Mouse (Mus musculus): ENCODE measurements around the gene Herc4. TPM values are rescaled to one million over a fixed set of nuclear protein-coding genes. Genes with fewer than 3 reads are reported as not detected.

Gene Herc4
- polyA plus RNA-seq, 1 experiment = 71.4 TPM

DNA sequence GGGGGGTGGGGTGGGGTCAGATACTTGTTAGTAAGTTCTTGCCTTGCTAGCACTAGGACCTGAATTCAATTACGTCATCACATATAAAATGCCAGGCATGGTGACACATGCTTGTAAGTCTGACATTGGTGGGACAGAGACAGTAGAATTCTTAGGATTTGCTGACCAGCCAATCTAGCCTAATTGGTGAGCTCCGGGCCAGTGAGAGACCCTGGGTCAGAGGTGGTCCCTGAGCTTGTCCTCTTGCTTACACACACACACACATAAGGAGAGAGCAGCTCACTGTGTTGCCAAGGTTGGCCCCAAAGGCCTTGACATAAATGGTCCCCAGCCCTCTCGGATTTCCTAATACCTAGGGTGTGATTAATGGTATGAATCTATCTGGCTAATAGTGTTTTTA is 36.2 kb downstream of the Herc4 start:
- no peak overlapping the region for H3K4me3 ChIP-seq (ENCODE audit: control insufficient read depth, low read depth, low read length)
- no peaks in the 10 kb centered on the region for H3K4me1 ChIP-seq (ENCODE audit: control insufficient read depth, insufficient read depth, low read length)
- no peaks in the 10 kb centered on the region for H3K27me3 ChIP-seq (ENCODE audit: control insufficient read depth, insufficient read depth, low read length)
- H3K27ac ChIP-seq (ENCODE audit: control insufficient read depth, insufficient read depth, low read depth, low read length) = no peak overlapping the region
- TF ChIP-seq POLR2A (IDR thresholded peaks at IDR 0.05; ENCODE audit: control insufficient read depth, low read depth, low read length) (no peak), CTCF (IDR thresholded peaks at IDR 0.05; ENCODE audit: control insufficient read depth, insufficient read depth, insufficient replicate concordance, low read depth, low read length) (no peak)
- H3K36me3 ChIP-seq (ENCODE audit: control insufficient read depth, insufficient read depth, low read length) = no peaks in the 10 kb centered on the region

DNA sequence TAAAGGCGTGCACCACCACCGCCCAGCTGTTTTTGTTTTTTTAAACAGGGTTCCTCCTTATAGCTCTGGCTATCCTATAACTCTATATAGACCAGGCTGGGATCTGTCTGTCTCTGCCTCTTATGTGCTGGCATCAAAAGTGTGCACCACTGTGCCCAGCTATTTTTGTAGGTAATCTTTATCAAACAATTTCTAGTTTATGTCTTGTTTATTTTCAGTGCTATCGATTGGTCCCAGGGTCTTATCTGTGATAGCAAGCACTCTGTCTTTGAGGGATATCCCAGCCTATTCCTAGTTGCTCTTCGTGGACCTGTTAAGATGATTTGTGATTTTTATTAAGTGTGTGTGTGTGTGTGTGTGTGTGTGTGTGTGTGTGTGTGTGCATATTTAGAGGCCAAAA is 38.8 kb downstream of the Herc4 start:
- H3K4me3 ChIP-seq (ENCODE audit: control insufficient read depth, low read depth, low read length) = no peak overlapping the region

DNA sequence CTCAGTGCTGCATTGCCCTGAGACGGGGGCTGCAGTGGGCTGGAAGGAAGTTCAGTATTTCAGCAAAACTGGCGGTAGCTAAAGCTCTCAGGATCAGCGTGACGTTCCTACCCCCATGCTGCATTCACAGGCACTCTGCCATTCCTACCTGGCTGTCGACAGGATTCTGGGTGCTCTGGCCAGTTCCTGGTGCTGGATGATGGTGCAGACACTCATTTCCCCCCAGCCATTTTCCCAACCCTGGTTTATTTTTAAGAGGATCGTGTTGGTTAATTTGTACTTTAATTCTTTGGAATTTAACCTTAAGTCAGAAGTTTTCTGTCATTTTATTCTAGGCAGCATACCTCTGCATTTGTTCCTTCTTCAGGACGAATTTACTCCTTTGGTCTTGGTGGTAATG is 39.2 kb downstream of the Herc4 start:
- TF ChIP-seq POLR2A (IDR thresholded peaks at IDR 0.05; ENCODE audit: control insufficient read depth, low read depth, low read length) = no peak
- no peak for TF ChIP-seq CTCF (IDR thresholded peaks at IDR 0.05; ENCODE audit: control insufficient read depth, insufficient read depth, insufficient replicate concordance, low read depth, low read length)
- Histone ChIP-seq H3K4me3 (ENCODE audit: control insufficient read depth, low read depth, low read length) (no peak overlapping the region), H3K4me1 (ENCODE audit: control insufficient read depth, insufficient read depth, low read length) (no peaks in the 10 kb centered on the region), H3K36me3 (ENCODE audit: control insufficient read depth, insufficient read depth, low read length) (no peaks in the 10 kb centered on the region), H3K27me3 (ENCODE audit: control insufficient read depth, insufficient read depth, low read length) (no peaks in the 10 kb centered on the region), H3K27ac (ENCODE audit: control insufficient read depth, insufficient read depth, low read depth, low read length) (no peak overlapping the region)

More for the DNA sequence above, 38.8 kb downstream of the Herc4 start:
- Histone ChIP-seq H3K36me3 (ENCODE audit: control insufficient read depth, insufficient read depth, low read length) (no peaks in the 10 kb centered on the region), H3K27me3 (ENCODE audit: control insufficient read depth, insufficient read depth, low read length) (no peaks in the 10 kb centered on the region), H3K27ac (ENCODE audit: control insufficient read depth, insufficient read depth, low read depth, low read length) (no peak overlapping the region), H3K4me1 (ENCODE audit: control insufficient read depth, insufficient read depth, low read length) (no peaks in the 10 kb centered on the region)
- no peak for TF ChIP-seq CTCF (IDR thresholded peaks at IDR 0.05; ENCODE audit: control insufficient read depth, insufficient read depth, insufficient replicate concordance, low read depth, low read length)
- no peak for TF ChIP-seq POLR2A (IDR thresholded peaks at IDR 0.05; ENCODE audit: control insufficient read depth, low read depth, low read length)

DNA sequence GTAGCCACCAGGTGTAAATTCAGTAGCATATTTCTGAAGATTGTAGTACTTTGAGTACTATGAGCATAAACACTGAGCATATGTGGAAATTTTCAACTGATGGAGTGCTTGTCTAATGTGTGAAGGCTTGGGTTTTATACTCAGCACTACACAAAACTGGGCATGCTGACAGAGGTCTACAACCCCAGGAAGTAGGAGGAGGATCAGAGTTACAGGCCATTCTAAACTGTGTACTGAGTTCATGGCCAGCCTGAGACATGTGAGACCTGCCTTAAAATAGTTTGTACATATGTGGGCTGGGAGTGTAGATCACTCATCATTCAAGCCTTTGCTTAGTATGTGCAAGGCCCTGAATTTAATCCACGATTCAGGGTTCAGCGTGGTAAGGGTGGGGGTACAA is 58.7 kb downstream of the Herc4 start:
- Histone ChIP-seq H3K4me1 (ENCODE audit: control insufficient read depth, insufficient read depth, low read length) (no peaks in the 10 kb centered on the region), H3K4me3 (ENCODE audit: control insufficient read depth, low read depth, low read length) (no peak overlapping the region), H3K27me3 (ENCODE audit: control insufficient read depth, insufficient read depth, low read length) (no peaks in the 10 kb centered on the region), H3K27ac (ENCODE audit: control insufficient read depth, insufficient read depth, low read depth, low read length) (no peak overlapping the region), H3K36me3 (ENCODE audit: control insufficient read depth, insufficient read depth, low read length) (peaks cover 1% of the 10 kb centered on the region; the same call in 1 of the 2 replicates)
- no peak for TF ChIP-seq POLR2A (IDR thresholded peaks at IDR 0.05; ENCODE audit: control insufficient read depth, low read depth, low read length)
- no peak for TF ChIP-seq CTCF (IDR thresholded peaks at IDR 0.05; ENCODE audit: control insufficient read depth, insufficient read depth, insufficient replicate concordance, low read depth, low read length)

DNA sequence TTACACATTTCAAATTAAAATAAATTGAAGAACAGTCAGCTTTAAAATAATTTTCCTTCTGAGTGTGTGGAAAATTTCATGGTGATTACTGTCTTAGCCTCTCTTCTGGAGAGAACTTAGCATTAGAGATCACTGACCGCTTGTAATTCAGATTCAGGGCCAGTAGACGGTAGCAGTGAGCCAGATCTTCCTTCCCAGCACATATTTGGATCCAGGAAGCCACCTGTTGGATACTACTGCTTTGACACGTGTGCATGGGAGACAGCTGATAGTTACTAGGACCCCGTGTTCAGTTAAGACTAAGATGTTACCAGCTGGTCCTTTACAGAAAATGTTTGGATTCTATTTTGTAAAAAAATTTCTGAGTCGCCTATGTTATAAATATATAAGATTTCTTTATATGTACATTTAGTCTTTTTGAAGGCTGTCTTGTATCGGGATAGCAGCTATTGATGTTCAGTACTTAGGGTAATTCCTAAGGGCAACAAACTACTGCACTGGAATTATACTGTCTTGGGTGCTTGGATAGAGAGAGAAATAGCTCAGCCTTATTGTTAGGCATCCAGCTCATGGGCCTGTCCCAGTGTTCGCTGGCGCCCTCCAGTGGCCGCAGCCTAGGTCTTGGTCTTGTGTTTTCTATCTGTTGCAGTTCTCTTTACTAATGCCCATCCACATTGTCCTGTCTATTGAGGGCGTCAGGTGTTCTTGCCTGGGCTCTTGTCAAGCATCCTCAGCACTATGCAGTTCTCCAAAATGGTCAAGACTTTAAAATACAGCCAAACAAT is 65.2 kb downstream of the Herc4 start:
- Histone ChIP-seq H3K4me3 (ENCODE audit: control insufficient read depth, low read depth, low read length) (no peak overlapping the region), H3K36me3 (ENCODE audit: control insufficient read depth, insufficient read depth, low read length) (peaks cover 4% of the 10 kb centered on the region), H3K27ac (ENCODE audit: control insufficient read depth, insufficient read depth, low read depth, low read length) (no peak overlapping the region), H3K27me3 (ENCODE audit: control insufficient read depth, insufficient read depth, low read length) (no peaks in the 10 kb centered on the region), H3K4me1 (ENCODE audit: control insufficient read depth, insufficient read depth, low read length) (no peaks in the 10 kb centered on the region)
- TF ChIP-seq CTCF (IDR thresholded peaks at IDR 0.05; ENCODE audit: control insufficient read depth, insufficient read depth, insufficient replicate concordance, low read depth, low read length) (peak; percentile 77; the same call in 1 of the 2 replicates), POLR2A (IDR thresholded peaks at IDR 0.05; ENCODE audit: control insufficient read depth, low read depth, low read length) (no peak)

DNA sequence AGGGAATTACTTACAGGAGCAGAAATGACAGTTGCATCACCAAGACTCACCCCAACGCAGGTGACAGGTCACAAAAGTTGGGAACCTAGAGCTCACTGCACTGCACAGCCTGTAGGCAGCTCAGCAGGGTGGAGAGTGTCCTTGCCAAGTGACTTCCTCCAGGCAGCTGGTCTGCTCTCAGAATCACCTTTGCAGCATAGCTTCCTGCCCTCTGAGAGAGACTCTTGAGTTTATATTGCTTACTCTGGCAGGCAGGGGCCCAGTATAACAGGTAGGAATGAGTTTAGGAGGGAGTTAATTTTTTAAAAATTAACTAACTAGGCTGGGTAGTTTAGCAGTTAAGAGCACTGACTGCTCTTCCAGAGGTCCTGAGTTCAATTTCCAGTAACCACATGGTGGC is 70.1 kb downstream of the Herc4 start:
- Histone ChIP-seq H3K27me3 (ENCODE audit: control insufficient read depth, insufficient read depth, low read length) (no peaks in the 10 kb centered on the region), H3K36me3 (ENCODE audit: control insufficient read depth, insufficient read depth, low read length) (peaks cover 2% of the 10 kb centered on the region), H3K4me1 (ENCODE audit: control insufficient read depth, insufficient read depth, low read length) (no peaks in the 10 kb centered on the region), H3K4me3 (ENCODE audit: control insufficient read depth, low read depth, low read length) (no peak overlapping the region), H3K27ac (ENCODE audit: control insufficient read depth, insufficient read depth, low read depth, low read length) (no peak overlapping the region)
- no peak for TF ChIP-seq POLR2A (IDR thresholded peaks at IDR 0.05; ENCODE audit: control insufficient read depth, low read depth, low read length)
- no peak for TF ChIP-seq CTCF (IDR thresholded peaks at IDR 0.05; ENCODE audit: control insufficient read depth, insufficient read depth, insufficient replicate concordance, low read depth, low read length)

DNA sequence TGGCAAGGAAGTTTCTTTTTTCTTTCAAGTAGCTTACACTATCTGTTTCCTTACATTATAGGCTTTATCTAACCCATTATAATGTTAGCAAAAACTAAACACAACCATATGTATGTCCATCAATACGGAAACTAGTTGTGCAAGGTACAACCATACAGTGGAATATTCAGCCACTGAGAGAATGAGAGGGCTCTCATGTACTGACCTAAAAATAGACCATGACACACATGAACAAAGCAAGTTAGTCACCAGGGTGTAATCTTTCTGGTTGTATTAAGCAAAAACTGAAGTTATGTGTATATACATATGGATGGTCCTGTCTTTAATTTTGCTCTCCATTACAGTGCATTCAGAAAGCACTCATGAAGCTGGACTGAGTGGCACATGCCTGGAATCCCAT is 83.5 kb downstream of the Herc4 start:
- Histone ChIP-seq H3K27ac (ENCODE audit: control insufficient read depth, insufficient read depth, low read depth, low read length) (no peak overlapping the region), H3K27me3 (ENCODE audit: control insufficient read depth, insufficient read depth, low read length) (no peaks in the 10 kb centered on the region), H3K4me3 (ENCODE audit: control insufficient read depth, low read depth, low read length) (no peak overlapping the region), H3K4me1 (ENCODE audit: control insufficient read depth, insufficient read depth, low read length) (no peaks in the 10 kb centered on the region), H3K36me3 (ENCODE audit: control insufficient read depth, insufficient read depth, low read length) (no peaks in the 10 kb centered on the region; the same call in 1 of the 2 replicates)
- TF ChIP-seq CTCF (IDR thresholded peaks at IDR 0.05; ENCODE audit: control insufficient read depth, insufficient read depth, insufficient replicate concordance, low read depth, low read length) (no peak), POLR2A (IDR thresholded peaks at IDR 0.05; ENCODE audit: control insufficient read depth, low read depth, low read length) (no peak)
